Mouse (Mus musculus): ENCODE results near the gene Wnt3a.

Wnt3a gene

DNA sequence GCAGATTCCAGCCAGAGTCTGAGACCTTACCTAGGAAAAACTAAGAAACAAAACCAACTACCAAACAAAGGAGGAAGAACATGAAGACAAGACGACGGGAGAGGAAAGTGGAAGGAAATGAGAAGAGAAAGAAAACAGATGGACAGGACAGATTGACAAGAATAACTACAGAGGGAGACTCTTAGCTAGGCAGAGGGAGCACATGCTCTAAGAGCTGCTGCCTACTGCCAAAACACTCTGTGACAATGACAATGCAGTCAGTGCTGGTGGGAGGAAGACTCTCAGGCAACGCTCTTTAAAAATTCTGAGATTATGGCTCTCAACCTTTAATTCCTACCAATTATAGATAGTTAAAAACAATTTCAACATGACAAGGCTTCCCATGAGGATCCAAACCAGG is 73.6 kb downstream of the Wnt3a start:
- DNase-seq = no peak

DNA sequence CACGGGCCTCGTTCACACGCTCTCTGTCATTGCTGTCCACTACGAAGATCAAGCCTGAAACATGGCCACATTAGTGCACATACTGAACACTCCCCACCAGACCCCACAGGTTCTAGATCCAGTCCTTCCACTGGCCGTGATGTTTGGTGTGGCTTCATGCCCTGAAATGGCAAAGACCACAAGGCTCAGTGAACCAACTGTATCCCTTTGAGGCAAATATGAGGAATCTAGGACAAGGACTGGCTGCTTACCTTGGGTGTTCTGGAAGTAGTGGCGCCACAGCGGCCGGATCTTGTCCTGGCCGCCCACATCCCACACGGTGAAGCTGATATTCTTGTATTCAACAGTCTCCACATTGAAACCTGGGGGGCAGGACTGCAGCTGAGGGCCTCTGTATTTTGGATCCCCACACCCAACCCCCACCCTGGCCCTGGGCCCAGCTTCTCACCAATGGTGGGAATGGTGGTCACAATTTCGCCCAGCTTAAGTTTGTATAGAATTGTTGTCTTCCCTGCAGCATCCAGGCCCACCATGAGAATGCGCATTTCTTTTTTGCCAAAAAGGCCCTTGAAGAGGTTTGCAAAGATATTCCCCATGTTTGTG is 77.6 kb downstream of the Wnt3a start:
- peak; percentile 90 for DNase-seq

DNA sequence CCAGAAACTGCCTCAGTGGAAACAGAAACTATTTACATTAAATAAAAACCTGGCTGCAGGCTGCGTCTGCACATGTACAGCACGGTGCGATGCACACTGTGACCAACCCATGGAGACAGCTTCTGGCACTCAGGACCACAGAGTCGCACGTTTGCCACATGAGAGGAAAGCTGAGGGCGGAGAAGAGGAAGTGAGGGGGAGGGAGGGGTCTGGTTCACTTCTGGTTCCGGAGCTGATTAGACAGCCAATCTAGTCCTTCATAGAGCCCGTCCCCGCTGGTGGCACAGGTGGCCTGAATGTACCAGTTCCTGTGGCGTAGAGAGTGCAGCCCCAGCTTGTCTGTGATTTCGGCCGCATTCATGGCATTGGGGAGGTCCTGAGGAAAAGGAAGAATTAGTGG is 78.2 kb downstream of the Wnt3a start:
- DNase-seq = peak; percentile 95

DNA sequence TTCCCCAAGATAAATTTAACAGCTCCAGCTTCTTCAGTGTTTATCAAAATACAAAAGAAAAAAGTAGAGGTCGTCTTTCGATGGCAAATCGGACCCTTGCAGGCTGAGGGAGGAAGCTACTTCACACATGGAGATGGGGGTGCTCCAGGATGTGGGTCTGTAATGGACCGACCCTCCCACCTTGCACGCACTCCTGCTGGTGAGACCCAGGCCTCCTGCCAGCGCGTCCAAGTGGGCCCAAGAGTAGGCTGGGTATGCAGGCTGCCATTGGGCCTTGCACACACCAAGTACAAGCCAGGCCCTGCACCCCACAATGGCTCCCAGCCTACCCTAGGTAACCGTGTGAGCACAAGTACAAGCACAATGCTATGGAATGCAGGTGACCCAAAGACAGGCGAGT is 79.0 kb downstream of the Wnt3a start:
- peak; percentile 94 for DNase-seq

DNA sequence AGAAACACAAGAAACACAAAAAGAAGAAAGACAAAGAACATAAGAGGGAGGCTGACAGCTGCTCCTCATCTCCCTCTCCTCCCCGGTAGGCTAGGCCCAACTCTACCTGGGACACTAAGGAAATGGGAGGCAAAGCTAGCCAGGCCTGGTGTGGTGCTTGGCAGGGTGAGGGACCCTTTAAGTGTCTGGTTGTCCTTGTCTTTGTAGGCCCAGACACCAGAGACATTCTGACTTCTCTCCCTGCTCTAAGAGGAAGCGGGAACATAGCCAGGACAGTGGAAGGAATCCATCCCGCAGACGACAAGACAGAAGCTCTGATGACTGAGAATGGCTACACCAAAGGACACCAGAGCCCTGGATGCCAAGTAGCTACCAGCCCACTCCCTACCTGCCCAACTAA is 80.5 kb downstream of the Wnt3a start:
- peak; percentile 92 for DNase-seq

DNA sequence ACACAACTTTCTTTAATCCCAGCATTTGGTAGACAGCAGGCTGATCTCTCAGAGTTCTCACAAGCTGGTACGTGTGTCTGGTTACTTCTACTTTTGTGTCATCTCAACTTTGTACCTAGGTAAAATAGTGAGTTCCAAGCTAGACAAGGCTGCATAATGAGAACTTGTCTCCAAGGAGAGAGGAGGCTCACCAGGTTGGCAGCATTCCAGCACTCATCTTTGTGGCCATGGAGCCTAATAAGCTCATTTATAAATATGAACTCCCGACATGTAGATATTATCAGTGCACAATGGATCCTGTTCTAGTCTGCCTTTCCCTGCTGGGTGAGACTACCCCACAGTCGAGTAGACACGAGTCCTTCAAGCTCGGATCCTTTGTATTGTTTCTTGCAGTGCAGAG is 81.0 kb downstream of the Wnt3a start:
- DNase-seq = no peak

DNA sequence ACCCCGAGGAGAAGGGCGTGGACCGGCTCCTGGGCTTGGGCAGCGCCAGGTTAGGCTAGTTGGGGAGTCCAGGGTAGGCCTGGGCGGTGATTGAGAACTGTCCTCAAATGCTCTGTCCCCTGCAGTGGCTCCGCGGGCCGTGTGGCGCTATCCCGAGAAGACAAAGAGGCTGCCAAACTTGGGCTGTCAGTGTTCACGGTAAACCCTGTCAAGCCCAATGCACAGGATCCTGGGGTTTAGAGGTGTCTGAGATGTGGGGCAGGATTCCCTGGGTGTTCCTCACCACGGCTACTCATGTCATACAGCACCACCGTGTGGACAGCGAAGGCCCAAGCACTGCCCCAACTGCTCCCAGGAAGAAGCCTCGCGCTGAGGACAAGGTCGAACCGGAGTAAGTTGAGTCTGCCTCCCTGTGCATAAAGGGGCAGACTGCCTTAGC is 81.5 kb downstream of the Wnt3a start:
- DNase-seq = peak; percentile 97

DNA sequence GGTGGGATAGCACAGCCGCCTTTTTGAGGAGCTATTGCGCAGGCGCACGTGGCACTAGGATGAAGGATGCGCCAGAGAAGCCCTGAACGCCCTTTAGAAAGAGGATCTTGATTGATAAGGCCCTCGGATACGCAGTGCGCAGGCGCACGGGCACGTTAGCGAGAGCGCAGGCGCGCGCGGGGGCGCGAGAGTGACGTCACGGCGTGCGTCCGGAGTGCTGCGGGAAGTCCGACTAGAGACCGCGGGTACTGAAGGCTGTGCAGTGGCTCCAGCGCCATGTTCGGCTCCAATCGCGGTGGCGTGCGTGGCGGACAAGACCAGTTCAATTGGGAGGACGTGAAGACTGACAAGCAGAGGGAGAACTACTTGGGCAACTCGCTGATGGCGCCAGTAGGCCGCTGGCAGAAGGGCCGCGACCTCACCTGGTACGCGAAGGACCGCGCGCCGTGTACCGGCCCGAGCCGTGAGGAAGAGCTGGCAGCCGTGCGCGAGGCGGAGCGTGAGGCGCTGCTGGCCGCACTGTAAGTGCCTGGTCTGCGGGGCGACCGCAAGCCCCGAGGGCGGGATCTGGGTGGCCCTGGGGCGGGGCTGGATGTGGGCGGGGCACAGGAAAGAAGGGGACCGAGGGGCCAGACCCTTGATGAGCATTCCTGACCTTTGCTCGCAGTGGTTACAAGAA is 82.3 kb downstream of the Wnt3a start, which contains the start of gene 2310033P09Rik:
Gene 2310033P09Rik (plus strand): TSS at position 169 of the 679 bp plus-strand sequence.
- DNase-seq = peak; percentile 99

DNA sequence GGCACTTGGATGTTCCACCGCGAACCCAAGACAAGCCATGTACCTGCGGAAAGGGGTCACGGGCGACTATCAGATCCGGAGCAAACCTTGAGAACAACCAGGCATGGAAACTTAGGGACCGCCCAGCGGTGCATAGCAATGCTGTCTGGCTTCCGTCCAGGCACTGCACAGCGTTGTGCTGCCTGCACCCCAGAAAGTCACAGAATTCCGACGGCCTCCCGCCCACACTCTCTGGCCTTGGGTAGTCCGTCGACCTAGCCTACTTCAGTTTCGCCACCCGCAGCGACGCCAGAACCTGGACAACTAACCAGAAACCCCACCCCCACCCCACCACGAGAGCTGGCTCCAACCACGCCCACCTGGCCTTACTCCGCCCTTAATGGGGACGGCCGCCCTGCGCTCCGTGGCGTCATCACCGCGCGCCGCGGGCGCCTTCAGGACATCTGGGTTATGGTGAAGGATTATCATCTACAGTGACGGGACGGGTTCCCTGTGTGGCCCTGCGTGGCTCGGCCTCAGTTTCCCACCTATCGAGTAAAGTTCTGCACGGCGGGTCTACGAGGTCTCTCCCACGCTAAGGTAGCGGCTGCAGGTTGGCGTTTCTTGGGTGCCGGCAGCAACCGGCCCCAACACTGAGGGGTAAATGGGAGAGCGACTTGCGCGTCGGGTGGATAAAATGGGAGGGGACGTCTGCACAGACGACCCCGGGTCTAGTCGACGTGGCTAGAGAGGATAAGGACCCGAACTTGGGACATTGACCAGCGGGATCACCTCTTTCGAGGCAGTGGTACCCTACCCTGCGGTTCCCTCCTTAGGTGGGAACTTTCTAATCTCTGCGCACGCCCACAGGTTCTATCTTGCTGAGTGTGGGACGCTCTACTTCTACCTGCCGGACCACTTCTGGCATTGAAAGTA is 88.2 kb downstream of the Wnt3a start, which contains the start of gene Mrpl55:
Gene Mrpl55 (plus strand): TSS at position 406 of the 915 bp plus-strand sequence.
- DNase-seq = peak; percentile 99

DNA sequence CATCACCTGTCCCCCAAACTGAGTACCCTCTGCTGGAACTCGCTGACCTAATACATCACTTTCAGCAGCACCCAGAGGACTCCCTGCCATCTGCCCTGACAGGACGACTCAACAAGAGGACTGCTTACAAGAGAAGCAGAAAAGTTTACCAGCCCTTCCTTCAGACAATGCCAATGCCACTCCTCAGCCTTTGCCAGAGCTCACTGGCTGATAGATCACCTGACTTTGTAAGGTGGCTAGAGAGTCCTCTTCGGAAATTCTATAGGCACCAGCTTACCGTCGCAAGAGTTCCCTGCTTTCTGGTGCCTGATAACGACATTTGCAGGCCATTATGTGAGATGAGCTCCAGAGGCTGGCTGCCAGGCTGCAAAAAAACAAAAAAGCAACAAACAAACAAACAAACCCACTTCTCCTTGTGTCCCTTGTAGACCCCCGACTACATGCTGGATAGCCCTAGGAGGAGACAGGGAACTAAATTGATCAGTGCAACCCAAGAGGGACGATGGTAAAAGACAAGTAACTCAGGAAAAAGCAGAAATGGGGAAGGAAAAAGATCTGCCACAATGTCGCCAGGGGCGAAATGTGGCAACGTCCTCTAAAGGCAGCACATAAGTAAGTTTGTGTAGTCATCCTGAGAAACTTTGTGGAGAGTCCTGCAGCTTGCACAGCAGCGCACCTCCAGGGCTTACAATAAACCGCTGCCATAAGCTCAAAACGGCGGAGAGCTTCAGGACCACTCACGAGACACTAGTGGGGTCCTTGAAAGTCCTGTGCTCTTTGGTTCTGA is 89.1 kb downstream of the Wnt3a start:
- no peak for DNase-seq

Data from heart, adult 11 months (tissue).